Mouse (Mus musculus): ENCODE results near the gene Erf. TPM values are rescaled to one million over a fixed set of nuclear protein-coding genes. Genes with fewer than 3 reads are reported as not detected.

The Erf gene
- polyA plus RNA-seq, 1 experiment: 37.1 TPM

DNA sequence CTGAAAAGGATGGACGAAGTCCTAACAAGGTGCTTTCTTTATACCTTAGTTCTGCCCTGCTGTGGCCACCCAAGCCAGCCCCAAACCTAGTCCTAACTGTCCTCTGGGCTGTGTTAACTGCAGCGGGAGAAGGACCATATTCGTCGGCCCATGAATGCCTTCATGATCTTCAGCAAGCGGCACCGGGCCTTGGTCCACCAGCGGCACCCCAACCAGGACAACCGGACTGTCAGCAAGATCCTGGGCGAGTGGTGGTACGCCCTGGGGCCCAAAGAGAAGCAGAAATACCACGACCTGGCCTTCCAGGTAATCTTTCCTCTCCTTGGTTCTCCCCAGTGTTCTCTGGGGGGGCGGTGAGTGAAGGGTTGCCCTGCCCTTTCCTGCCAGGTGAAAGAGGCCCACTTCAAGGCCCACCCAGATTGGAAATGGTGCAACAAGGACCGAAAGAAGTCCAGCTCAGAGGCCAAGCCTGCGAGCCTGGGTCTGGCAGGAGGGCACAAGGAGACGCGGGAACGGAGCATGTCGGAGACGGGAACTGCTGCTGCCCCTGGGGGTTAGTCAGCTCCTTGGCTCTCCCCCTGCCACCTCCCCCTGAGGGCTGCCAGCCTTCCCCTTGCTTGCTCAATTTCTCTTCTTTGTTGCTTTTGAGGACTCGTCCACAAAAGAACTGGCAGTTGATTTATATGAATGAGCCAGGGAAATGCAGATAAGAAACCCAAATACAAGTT lies 35.1 kb upstream of the Erf start:
- H3K27ac ChIP-seq (ENCODE audit: insufficient read depth, low read depth, low read length): no peak overlapping the region
- 94% methylated on average over 20 of the region's 20 CpGs for WGBS

DNA sequence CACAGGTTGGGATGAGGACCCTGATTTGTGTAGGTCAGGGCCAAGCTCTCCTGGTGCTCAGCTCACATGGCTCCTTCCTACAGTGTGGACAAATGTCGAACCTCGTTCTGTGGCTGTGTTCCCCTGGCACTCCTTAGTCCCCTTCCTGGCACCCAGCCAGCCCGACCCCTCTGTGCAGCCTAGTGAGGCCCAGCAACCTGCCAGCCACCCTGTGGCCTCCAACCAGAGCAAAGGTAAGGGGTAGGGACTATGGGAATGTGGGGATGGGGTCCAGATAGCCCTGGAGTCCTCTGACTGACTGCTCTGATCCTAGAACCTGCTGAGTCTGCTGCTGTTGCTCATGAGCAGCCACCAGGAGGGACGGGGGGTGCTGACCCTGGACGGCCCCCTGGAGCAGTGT lies 34.2 kb upstream of the Erf start:
- TF ChIP-seq POLR2A (IDR thresholded peaks at IDR 0.05; ENCODE audit: low read depth, low read length) (no peak), CTCF (IDR thresholded peaks at IDR 0.05; ENCODE audit: extremely low read depth, insufficient read length, insufficient replicate concordance, low read depth, low read length) (no peak)
- no peak overlapping the region for H3K4me3 ChIP-seq (ENCODE audit: low read depth, low read length)
- peaks cover 45% of the 10 kb centered on the region for H3K36me3 ChIP-seq (ENCODE audit: control insufficient read depth, insufficient read depth, low read length)
- no peak overlapping the region for H3K27ac ChIP-seq (ENCODE audit: insufficient read depth, low read depth, low read length)
- 62% methylated on average over 5 of the region's 5 CpGs for WGBS
- H3K4me1 ChIP-seq (ENCODE audit: control insufficient read depth, insufficient read depth, insufficient read length, low read length): peaks cover 27% of the 10 kb centered on the region
- H3K27me3 ChIP-seq (ENCODE audit: control insufficient read depth, insufficient read depth, low read length): no peaks in the 10 kb centered on the region

More for the DNA sequence above, 35.1 kb upstream of the Erf start:
- Histone ChIP-seq H3K36me3 (ENCODE audit: control insufficient read depth, insufficient read depth, low read length) (peaks cover 51% of the 10 kb centered on the region), H3K4me1 (ENCODE audit: control insufficient read depth, insufficient read depth, insufficient read length, low read length) (peaks cover 22% of the 10 kb centered on the region), H3K27me3 (ENCODE audit: control insufficient read depth, insufficient read depth, low read length) (no peaks in the 10 kb centered on the region), H3K4me3 (ENCODE audit: low read depth, low read length) (no peak overlapping the region)
- TF ChIP-seq CTCF (IDR thresholded peaks at IDR 0.05; ENCODE audit: extremely low read depth, insufficient read length, insufficient replicate concordance, low read depth, low read length) (no peak), POLR2A (IDR thresholded peaks at IDR 0.05; ENCODE audit: low read depth, low read length) (no peak)

- H3K36me3 ChIP-seq (ENCODE audit: control insufficient read depth, insufficient read depth, low read length): peaks cover 40% of the 10 kb centered on the region
- 67% methylated on average over 2 of the region's 2 CpGs for whole genome bisulfite sequencing
- H3K4me3 ChIP-seq (ENCODE audit: low read depth, low read length): no peak overlapping the region
- no peak overlapping the region for H3K27ac ChIP-seq (ENCODE audit: insufficient read depth, low read depth, low read length)
- TF ChIP-seq POLR2A (IDR thresholded peaks at IDR 0.05; ENCODE audit: low read depth, low read length): no peak
- no peak for TF ChIP-seq CTCF (IDR thresholded peaks at IDR 0.05; ENCODE audit: extremely low read depth, insufficient read length, insufficient replicate concordance, low read depth, low read length)
- H3K4me1 ChIP-seq (ENCODE audit: control insufficient read depth, insufficient read depth, insufficient read length, low read length): peaks cover 32% of the 10 kb centered on the region
- no peaks in the 10 kb centered on the region for H3K27me3 ChIP-seq (ENCODE audit: control insufficient read depth, insufficient read depth, low read length)
Measured at GRCm38 (mm10) chr7:25284171-25284570, 33.6 kb upstream of the Erf start.

DNA sequence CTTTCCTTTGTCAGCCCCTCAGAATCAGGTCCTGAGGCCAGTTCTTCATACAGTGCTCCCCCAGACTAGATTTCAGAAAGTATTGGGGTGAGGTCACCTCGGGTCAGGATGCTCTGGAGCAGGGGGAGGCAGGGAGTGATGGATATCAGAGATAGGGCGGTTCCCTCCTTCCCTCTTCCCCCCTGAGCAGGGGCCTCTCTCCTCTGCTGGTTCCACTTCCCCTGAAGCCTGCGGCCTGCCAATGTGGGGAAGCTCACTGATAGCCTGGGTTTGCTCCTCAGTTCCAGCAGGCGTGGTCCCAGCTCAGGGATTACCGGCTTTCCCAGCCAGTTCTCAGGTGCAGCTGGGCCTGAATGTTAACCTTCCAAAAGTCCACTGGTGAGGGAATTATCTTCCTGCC lies 33.1 kb upstream of the Erf start:
- Histone ChIP-seq H3K4me1 (ENCODE audit: control insufficient read depth, insufficient read depth, insufficient read length, low read length) (peaks cover 32% of the 10 kb centered on the region), H3K36me3 (ENCODE audit: control insufficient read depth, insufficient read depth, low read length) (peaks cover 36% of the 10 kb centered on the region), H3K4me3 (ENCODE audit: low read depth, low read length) (no peak overlapping the region), H3K27me3 (ENCODE audit: control insufficient read depth, insufficient read depth, low read length) (no peaks in the 10 kb centered on the region), H3K27ac (ENCODE audit: insufficient read depth, low read depth, low read length) (no peak overlapping the region)
- TF ChIP-seq POLR2A (IDR thresholded peaks at IDR 0.05; ENCODE audit: low read depth, low read length): no peak
- no peak for TF ChIP-seq CTCF (IDR thresholded peaks at IDR 0.05; ENCODE audit: extremely low read depth, insufficient read length, insufficient replicate concordance, low read depth, low read length)
- 16% methylated on average over 5 of the region's 5 CpGs for WGBS

GRCm38 (mm10) chr7:25282731-25283211 lies 32.2 kb upstream of the Erf start:
- TF ChIP-seq CTCF (IDR thresholded peaks at IDR 0.05; ENCODE audit: extremely low read depth, insufficient read length, insufficient replicate concordance, low read depth, low read length): no peak
- TF ChIP-seq POLR2A (IDR thresholded peaks at IDR 0.05; ENCODE audit: low read depth, low read length): no peak
- 1% methylated on average over 35 of the region's 36 CpGs for WGBS
- Histone ChIP-seq H3K36me3 (ENCODE audit: control insufficient read depth, insufficient read depth, low read length) (peaks cover 27% of the 10 kb centered on the region), H3K4me1 (ENCODE audit: control insufficient read depth, insufficient read depth, insufficient read length, low read length) (peaks cover 32% of the 10 kb centered on the region), H3K4me3 (ENCODE audit: low read depth, low read length) (peak overlapping the region; percentile 83), H3K27ac (ENCODE audit: insufficient read depth, low read depth, low read length) (peak overlapping the region; percentile 8; the same call in 1 of the 2 replicates), H3K27me3 (ENCODE audit: control insufficient read depth, insufficient read depth, low read length) (no peaks in the 10 kb centered on the region)

DNA sequence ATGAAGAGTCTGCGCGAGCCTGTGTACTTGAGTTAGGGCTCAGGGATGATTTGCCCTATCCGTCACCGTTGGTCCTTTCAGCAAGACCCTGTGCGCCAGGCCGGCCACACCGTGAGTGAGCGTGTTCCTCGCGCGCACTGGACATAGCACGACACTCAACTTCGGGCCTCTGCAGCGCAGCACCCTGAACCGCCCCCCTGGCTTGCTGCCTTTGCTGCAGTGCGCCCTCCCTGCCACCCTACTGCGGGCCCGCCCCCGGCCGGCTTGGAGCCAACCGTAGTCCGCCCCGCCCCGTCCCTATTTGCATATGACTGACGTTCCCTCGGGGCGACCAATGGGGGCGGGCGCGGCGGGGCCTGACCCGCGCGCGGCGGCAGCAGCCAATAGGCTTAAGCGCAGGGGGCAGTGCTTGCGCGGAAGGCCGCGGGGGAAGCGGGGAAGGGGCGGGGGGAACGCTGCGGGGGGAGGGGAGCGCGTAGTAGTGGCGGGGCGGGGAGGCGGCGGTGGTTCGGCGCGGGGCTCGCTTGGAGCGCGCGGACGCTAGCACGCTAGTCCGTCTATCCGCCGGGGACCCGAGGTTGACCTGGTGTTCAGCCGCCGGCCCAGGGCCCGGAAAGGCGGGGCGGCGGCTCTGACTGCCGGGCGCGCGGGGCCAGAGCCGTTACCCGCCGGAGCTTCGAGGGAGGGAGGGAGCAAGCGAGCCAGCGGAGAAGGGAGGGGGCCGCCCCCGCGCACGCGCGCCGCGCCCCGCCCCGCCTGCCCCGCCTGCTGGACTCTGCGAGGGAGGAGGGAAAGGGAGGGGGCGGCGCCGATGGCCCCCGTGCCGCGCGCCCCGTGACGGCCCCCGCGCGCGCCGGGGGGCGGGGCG lies 31.4 kb upstream of the Erf start:
- 2% methylated on average over 89 of the region's 108 CpGs for WGBS
- Histone ChIP-seq H3K4me3 (ENCODE audit: low read depth, low read length) (peak overlapping the region; percentile 83), H3K36me3 (ENCODE audit: control insufficient read depth, insufficient read depth, low read length) (peaks cover 19% of the 10 kb centered on the region), H3K4me1 (ENCODE audit: control insufficient read depth, insufficient read depth, insufficient read length, low read length) (peaks cover 35% of the 10 kb centered on the region), H3K27ac (ENCODE audit: insufficient read depth, low read depth, low read length) (peak overlapping the region; percentile 82), H3K27me3 (ENCODE audit: control insufficient read depth, insufficient read depth, low read length) (no peaks in the 10 kb centered on the region)
- TF ChIP-seq CTCF (IDR thresholded peaks at IDR 0.05; ENCODE audit: extremely low read depth, insufficient read length, insufficient replicate concordance, low read depth, low read length) (no peak), POLR2A (IDR thresholded peaks at IDR 0.05; ENCODE audit: low read depth, low read length) (peak; percentile 29)

Measured in small intestine, adult 2 months (tissue).